Mouse (Mus musculus) liver (tissue): ENCODE data around the gene Idh3g.
"Not testable (repeated sequence)": the region's sequence is repeated elsewhere in the genome, so short reads cannot be mapped to it uniquely, and the experiment has no call there.

ENCODE experiments used
- DNase-seq: peaks from one replicate; pipeline ENCODE4 v3.0.0-alpha.2; 2020; ENCODE audit warnings: mixed read lengths

Gene Idh3g

DNA sequence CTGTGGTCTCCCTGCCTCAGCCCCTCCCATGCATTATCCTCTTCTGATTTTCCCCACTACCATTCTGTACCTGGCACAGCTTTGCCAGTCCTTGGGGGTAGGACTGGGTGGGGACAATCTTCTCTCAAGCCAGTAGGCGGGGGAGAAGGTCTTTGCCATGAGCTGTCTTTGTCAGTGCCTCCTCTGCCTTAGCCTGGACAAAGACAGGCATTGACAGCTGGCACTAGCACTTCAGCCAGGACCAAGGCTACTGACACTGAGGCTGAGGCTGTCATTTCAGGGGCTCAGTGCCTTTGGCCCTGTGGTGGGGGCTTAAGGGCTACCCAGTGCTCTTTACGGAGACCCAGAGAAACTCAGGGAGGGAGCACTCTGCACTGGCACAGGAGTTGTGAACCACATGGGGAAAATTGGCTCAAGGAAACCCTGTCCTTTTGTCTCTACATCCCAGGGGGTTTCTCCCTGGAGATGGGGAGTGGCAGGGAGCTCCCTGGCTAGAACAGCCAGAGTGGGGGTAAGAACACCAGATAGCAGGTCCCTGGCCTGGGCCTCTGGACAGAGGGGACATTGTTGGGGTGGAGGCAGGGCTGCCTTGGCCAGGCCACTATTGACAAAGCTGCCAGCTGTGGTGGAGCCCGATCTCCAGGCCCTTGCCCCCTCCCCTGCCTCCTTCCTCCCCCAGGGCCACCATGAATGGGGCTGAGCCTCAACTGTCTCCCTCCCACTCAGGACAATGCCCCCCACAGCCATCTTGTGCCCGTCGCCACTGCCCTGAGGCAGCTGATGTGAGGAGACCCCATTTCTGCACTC lies 30.2 kb downstream of the Idh3g start, which contains the start of gene Plxnb3:
TSS of gene Plxnb3 (plus strand) at position 757 of the 807 bp plus-strand sequence.
- no peak for DNase-seq

DNA sequence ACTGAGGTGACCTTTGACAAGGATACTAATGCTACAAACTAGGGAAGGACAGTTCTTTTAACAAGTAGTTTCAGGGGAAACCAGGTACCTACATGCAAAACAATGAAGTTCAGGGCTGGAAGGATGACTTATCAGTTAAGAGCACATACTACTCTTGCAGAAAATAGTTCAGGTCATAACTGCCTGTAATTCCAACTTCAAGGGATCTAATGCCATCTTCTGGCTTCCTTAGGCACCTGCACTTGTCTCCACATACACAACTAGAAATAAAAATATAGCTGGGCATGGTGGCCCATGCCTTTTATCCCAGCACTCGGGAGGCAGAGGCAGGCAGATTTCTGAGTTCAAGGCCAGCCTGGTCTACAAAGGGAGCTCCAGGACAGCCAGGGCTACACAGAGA lies 37.7 kb downstream of the Idh3g start:
- DNase-seq, result no peak

DNA sequence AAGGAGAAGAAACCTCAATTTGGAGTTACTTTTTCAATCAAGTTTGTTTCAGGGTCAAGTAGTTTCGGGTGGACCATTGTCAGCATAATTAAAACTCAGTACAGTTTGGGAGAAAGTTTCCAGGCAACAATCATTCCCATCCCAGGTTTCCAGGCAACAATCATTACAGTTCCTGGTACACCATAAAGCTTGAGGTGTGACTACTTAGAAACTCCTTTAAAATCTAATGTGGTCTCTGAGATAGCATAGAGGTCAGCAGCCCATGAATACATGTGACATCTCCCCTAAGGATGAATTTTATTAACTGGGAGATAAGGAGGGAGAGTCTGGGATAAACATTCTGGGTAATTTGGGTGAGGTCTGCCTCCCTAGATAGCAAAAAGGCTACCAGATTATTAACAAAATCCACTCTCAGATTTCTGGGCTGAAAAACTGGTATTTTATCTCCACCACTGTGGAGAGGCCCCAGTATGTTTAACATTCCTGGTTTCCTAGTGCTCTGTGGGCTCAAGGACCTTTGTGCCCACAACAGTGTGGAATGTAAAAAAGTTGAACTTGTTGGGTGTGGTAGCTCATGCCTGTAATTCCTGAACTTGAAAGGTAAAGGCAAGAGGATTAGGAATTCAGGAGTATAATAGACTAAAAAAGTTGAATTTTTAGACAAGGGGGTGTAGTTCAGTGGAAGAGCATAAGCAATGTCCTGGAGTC lies 41.8 kb downstream of the Idh3g start:
- no peak for DNase-seq

DNA sequence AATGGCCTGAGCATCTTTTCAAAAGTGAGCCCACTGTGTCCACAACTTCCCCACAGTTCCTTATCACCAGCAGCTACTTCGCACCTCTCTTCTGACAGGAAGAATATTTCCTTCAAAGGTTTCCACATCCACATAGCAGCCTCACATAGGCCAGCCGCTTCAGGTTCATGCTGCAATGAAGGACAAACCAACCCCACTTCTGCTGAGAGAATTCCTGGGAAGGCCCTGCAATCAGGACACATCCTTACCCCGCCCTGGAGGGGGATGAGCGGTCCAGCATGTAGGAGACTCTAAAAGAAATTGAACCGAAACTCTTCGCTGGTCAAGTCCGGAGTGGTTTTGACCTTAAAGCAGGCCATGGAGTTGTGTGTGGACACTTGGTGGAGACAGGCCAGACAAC lies 46.9 kb downstream of the Idh3g start:
- not testable (repeated sequence) for DNase-seq

DNA sequence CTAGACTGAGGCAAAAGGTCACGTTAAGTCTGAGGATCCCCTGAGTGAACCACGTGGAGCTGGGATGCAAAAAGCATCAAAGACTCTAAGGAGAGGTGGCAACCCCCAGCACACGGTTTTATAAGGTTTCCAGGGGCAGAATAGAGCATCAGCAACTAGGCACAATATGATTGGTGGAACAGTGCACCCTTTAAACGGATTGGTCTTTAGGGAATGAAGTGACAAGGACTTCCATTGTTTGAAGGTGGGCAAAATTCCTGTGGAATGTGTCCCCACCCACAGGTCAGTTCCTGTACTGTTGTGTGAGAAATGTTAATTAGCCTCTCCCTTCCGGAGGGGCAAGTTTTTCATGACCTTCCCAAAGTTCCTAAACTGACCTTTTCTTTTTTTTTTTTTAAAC lies 47.5 kb downstream of the Idh3g start:
- DNase-seq, result no peak

DNA sequence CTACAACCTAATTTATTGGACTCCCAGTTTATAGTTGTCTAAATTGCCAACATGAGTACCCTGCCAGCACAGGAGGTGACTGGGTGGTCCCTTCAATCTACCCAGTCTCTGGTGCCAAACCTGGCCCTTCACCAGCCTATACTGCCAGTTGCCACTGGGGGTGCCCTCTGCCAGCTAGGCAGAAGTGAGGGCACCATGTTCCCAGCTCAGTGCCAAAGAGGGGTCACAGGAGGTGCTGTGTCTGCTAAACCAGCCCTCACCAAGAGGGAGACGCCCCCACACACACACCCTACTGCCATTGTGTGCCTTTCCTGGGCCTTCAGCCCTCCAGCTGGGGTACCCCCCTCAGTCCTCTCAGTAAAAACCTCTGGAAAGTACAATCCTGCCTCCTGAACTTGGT lies 48.5 kb downstream of the Idh3g start:
- DNase-seq, result no peak

DNA sequence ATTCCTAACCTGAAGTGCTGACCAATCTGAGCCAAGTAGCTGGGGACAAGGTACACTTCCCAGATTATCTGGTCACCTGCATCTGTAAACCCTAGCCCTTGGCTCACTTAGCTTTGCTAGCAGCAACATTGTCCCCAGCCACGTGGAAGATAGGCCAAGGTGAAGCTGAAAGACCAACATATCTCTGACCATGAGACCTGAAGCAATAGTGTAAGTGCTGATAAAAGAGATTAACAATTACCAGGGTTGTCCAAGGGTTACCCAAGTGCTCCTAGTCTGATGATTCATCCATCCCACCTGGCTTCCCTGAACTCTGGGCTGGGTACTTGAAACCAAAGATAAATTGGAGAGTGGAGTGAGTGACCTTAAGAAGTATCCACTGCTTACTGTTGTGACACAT lies 55.8 kb downstream of the Idh3g start:
- DNase-seq, result no peak
